Mouse (Mus musculus) mature B cell (primary cell): ENCODE measurements around the gene Lgals1.

Experiments used
- in situ Hi-C: fragments of 300-500 bp; cut with MboI; formaldehyde crosslinking; loops from 2 replicates; pipeline ENCODE4 v1.14.3; 2019

Gene Lgals1

DNA sequence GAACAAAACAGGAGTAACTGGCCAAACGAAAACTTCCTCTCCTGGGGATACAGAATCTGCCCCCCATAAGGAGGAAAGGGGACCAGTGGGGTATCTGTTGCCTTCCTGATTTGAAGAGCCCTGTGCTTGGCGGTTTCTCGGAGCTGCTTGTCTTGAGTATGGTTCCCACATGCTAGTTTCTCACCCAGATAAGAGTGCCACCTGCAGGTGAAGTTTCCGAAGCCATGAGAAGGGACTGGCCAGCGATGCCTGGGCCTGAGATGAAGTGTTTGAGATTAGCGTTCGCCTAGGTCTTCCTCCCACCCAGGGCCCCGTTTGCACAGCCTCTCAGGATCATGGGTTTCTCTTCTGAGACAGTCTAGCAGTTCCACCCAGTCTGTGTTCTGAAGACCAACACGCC lies 14.5 kb upstream of the Lgals1 start:
- in situ Hi-C loops: no loop called here

DNA sequence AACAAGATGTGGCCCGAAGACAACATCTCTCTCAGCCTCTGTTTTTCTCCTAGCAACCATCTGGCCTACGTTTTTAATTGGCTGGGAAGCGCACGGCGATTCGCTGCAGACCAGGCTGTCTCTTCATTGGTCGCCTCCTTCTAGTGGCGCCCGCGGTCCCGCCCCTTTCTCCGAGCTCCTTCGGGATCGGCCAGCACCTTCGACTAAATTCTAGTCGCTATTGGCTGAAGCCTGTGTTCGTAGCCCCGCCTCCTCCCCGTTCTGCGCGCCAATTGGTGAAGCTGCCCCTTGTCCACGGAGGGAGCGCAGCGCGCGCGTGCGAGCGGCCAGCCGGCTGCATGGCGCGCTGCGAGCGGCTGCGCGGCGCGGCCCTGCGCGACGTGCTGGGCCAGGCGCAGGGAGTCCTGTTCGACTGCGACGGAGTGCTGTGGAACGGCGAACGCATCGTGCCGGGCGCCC lies 12.9 kb upstream of the Lgals1 start, which contains the start of gene Pdxp:
Pdxp (plus strand) TSS at position 288 of the 459 bp plus-strand sequence.
- in situ Hi-C loops: no loop called here

DNA sequence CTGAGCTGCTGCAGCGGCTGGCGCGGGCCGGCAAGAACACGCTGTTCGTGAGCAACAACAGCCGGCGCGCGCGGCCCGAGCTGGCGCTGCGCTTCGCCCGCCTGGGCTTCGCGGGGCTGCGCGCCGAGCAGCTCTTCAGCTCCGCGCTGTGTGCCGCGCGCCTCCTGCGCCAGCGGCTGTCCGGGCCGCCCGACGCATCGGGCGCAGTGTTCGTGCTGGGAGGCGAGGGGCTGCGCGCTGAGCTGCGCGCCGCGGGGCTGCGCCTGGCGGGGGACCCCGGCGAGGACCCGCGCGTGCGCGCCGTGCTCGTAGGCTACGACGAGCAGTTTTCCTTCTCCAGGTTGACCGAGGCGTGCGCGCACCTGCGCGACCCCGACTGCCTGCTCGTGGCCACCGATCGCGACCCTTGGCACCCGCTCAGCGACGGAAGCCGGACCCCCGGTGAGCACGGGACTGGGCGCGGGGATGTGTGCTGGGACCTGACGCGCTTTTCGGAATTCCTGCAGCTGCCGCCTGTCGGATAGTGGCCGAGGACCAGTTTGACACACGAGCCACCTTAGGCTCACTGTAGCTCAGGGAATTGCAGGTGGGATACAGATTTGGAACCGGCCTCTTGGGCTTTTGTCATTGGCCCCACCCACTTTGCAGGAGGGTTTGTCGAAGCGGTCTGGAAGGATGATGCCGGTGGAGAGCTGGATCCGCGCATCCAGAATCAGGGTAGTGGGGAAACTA lies 12.3 kb upstream of the Lgals1 start:
- in situ Hi-C loops: no loop called here

DNA sequence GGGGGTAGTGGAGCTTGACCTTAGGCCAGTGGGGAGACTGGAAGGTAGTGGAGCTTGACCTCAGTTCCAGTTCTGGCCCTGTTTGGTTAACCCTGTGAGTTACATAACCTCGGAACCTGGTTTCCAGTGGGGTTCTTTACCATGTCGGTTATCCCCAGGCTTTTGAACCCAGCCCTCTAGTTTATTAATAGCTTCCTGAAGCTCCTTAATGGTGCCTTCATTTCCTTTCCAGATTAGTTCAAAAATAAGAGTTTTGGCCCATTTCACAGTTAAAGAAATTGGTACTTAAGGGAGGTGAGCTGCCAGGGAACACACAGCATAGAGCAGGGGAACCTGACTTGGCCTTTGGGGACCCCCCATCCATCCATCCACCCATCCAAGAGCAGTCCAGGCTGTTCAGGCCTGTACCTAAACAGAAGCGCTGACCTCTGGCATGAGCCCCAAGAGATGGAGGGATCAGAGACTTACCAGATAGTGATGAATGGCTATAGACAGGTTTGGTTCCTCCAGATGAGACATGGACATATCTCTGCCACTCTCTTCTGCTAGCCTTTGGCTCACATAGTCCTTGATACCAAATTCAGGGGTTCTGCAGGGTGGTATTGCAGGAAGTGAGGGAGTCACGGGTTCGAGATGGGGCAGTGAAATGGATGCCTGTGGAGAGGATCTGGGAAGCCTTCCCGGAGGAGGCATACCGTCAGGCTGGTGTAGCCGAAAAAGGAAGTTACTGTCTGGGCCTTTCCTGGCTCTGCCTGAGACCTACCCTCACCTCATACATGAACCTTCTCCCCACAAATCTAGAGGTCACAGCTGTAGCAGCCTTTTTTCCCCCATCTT lies 11.5 kb upstream of the Lgals1 start:
- in situ Hi-C loops: no loop called here

DNA sequence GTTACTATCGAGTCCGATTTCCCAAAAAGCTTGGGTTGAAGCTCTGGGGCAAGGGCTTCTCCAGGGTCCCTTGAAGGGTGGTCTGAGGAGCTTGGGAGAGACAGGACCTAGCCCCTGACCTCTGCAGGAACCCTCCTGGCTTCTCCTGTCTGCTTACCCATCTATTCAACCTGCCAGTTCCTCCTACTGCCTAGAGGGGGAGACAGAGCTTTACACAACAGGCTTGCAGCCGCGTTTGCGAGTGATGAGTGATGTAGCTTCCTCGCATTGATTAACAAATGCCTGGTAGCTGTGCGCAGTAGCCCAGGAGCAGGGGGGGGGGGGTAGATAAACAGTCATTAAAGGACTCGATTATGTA lies 10.9 kb upstream of the Lgals1 start:
- in situ Hi-C loops: no loop called here

DNA sequence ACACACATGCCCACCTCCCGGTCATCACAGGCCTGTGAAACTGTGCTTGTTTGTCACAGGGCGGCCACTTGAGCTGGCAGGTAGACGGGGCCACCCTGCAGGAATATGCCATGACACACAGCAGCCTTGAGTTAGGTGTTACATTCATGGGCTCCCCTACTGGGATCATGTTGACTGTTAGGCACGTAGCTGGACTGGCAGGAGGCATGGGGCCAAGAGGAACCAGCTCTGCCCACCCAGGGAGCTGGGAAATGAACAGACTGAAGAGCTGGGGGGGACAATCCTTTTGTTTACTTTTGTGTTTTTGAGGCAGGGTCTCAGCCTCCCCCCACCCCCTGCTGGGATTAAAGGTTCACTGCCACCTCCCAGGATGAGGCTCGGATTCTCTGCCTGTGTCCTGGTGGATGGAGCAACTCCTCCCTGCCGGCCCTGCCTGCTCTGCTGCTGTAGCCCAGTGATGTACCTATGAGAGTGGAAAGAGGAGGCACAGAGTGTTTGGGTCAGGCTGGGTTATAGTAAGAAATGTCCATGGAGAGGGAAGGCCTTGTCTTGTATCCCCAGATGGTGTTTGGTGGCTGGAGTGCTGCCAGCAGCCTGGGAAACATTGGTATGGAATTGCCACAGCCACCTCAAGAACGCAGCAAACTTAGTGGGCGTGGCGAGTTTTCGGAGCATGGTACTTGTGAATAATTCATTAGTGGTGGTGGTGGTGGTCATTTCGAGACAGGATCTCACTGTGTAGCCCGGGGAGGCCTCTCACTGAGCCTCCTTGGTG lies 10.3 kb upstream of the Lgals1 start:
- in situ Hi-C loops: no loop called here

DNA sequence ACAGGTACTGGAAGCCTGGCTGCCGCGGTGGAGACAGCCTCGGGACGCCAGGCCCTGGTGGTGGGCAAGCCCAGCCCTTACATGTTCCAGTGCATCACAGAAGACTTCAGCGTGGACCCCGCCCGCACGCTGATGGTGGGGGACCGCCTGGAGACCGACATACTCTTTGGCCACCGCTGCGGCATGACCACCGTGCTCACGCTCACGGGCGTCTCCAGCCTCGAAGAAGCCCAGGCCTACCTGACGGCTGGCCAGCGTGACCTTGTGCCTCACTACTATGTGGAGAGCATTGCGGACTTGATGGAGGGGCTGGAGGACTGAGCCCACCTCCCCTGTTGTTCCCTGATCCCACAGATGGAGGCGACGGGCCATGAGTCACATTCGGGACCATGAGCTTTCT lies 8.4 kb upstream of the Lgals1 start:
- in situ Hi-C loops: no loop called here

DNA sequence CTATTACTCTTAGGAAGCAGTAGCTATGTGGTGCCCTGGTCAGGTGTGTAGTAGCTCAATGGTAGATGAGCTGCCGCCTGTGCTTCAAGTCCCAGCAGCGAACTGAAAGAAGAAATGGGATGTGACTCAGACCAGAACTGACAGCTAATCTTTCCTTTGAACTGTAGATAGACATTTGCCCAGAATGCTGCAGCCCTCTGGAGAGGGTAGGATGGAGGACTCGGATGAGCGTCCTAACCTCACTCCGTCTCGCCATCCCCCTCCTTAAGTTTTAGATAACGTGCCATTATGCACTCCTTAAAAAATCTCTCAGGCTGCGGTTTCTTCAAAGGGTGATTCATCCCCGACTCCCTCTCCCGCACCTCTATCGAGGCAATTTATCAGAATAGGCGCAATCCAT lies 6.6 kb upstream of the Lgals1 start:
- in situ Hi-C loops: no loop called here

DNA sequence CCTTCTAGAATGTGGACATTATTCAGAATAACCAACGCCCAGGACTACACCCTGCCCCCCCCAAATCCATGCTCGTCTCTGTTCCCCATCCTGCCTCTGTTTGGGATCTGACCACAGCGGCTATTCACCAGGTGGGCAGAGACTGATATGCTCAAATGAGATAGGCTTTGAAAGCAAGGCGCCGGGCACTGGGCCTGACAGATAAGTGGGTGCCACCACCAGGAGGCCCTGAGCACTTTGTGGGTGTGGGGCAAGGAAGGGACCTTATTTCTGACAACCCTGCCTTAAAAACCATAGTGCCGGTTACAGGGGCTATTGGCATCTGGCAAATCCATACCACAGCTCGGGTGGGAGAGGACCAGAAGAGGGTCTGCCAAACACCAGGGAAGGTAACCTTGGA lies 3.8 kb upstream of the Lgals1 start:
- in situ Hi-C loops: no loop called here

DNA sequence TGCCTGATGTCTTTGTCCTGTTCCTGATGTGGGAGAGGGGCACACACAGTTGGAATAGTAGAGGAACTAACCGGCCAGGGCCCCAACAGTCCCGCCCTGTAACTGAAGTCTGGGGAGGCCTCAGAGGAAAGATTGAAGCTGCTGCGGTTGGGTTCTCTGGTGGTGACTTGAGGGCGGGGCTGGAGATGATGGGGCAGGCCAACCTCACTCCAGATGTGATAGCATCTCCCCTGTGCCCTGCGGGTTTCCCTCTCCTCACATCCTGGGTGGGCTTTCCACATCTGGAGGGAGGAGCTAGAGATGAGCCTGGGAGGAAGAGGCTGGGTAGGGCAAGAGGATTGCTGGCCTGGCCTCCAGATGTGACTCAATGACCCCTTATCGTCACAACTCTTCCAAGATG lies 2.9 kb upstream of the Lgals1 start:
- in situ Hi-C loops: no loop called here

DNA sequence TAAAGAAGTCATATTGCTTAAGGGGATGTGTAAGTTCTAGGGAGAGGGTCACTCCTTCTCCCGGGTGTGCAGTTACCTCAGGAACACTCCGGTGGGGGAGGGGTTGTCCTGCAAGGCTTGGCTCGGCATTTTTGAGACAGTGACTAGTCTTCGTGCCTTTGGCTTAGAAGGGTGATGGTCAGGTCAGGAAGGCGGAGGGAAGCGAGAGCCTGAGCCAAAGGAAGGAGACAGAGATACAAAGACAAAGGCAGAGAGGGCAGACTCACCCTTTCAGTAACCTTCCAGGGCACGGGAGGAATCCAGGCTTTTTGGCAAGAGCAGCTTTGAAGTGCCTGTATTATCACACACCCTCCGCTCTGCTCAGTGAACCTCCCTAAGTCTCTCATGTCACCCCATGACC lies 1.4 kb upstream of the Lgals1 start:
- in situ Hi-C loops: no loop called here

DNA sequence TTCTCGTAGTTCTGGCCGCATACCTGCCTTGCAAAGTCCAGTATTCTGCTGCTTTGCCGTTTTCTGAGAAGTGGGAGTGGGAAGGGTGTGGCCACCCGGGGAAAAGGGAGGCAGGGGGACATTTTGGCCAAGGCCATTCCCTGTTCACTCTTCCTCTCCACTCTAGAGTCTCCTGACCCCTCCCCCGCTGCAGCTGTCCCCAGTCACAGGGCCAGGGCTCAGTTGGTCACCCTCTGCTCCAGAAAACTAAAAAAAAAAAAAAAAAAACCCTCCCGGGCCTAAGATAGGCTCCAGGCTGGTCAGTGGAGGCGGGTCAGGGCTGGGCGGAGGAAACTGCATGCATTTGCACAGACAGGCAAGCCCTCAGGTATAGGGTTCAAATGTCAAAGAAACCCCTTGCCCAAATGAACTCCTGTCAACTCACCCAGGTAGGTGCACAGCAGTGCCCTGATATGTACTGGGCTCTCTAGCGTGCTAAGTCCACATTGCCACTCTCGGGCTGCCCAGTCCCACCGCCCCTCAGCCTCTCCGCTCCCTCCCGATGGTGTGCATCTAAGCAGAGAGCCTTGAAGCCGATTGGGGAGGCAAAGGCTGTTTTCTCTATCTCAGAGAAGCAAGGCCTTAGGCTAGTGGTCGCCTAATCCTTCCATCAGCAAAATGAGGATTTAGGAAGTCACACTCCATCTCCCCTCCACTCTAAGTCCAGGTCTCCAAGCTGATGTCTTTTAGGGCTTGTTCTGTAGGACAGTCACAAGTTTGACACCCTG lies 679 bp downstream of the Lgals1 start:
- in situ Hi-C loops: no loop called here

DNA sequence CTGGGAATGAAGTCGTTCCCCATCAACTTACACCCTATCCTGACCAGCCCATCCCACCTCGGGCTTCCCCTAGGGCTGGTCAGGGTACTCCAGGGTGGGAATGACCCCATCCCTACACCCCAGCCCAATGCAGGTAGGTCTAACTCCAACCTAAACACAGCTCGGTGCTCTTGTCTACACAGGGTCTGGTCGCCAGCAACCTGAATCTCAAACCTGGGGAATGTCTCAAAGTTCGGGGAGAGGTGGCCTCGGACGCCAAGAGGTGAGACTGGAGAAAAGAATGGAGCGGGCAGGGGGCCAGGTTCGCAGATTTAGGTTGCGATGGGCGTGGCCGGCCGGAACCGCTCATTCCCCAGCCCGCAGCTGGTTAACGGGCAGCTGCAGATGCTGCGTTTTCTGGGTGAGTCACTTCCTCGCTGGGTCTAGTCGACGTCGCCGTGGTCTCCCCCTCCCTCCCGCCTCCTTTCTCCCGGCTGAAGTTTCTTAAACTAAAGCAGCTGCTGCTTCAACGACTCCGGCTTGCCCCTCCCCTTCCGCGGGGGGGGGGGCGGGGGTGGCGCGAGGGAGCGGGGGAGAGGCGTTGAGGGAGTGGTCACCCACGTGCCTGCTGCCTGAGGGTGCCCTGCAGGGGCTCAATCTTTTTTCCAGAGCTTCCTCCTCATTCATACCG lies 1.4 kb downstream of the Lgals1 start:
- in situ Hi-C loops: no loop called here

DNA sequence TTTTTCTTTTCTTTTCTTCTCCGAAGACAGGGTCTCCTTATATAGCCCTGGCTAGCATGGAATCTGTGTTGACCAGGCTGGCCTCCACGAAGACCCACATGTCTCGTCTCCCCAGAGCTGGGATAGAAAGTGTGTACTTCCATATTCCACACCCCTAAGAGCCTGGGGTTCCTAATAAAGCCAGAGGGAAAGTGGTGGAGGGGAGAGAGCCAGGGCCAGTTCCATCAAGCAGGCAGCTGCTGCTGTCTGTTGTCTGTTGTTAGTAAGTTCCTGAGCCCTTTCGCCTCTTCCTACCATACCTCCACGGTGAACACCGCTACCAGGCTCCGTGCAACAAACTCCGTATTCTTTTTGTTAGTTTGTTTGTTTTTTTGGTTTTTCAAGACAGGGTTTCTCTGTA lies 2.0 kb downstream of the Lgals1 start:
- in situ Hi-C loops: no loop called here

DNA sequence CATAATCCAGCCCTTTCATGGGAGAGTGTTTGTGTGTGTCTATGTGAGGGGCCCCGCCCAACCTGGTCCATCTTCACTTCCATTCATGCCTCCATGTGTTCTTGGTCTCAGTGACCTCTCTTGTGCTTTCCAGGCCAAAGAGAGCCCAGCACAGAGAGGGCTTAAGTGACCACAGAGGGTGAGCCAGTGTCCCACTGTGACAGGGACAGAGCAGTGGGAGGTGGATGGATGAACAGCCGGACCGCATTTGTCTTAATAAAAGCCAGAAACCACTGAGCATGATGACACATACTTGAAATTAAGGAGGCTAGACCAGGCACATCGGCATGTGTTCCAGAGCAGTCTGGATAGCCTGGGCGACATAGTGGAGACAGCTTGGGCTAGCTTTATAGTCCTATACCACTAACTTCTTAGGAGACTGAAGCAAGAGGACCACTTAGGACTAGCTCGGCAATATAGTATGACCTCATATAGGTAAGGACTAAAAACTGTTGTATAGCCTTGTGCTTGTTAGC lies 3.7 kb downstream of the Lgals1 start:
- in situ Hi-C loops: no loop called here

DNA sequence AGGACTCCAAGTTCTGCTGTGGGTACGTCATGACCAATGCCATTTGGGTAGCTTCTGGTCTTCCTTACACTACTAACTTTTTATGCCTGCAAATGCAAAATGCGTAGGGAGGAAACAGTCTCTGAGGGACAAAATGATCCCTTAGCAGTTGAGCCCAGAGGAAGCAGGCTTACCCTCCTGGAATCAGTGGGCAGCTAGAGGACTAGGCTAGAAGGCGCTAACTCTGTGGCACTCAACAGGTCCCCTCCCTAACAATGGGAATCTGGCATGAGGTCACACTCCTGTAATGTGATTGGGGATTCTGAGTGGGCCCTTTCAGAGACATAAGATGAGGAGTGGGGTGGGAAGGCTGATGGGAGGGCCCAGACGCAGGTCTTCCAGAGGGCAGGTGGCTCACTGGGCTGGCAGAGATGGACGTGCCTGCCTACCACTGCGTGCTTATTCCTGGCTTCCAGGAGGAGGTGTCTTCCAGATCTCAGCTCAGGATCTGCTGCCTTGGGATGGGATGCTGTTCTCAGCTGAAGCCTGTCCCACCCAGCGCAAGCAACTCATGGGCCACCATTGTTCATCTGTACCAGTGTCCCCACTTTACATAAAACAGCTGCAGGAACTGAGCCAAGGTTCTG lies 4.4 kb downstream of the Lgals1 start:
- in situ Hi-C loops: no loop called here

DNA sequence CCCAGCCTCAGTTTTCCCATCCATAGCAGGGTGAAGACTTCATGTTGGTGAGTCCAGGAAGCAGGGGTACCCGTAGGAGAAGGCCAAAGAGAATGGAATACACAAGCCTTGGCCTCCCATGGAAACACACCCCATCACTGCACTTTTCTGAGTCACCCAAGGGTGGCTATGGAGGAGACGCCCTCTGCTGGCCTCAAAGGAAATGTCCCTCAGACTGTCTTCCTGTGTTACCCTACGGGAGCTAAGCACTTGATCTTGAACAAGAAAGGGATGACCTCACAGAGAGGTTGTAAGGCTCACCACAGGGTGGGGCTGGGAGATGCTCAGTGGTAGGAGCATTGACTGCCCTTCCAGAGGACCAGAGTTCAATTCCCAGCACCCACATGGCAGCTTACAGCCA lies 5.1 kb downstream of the Lgals1 start:
- in situ Hi-C loops: no loop called here

DNA sequence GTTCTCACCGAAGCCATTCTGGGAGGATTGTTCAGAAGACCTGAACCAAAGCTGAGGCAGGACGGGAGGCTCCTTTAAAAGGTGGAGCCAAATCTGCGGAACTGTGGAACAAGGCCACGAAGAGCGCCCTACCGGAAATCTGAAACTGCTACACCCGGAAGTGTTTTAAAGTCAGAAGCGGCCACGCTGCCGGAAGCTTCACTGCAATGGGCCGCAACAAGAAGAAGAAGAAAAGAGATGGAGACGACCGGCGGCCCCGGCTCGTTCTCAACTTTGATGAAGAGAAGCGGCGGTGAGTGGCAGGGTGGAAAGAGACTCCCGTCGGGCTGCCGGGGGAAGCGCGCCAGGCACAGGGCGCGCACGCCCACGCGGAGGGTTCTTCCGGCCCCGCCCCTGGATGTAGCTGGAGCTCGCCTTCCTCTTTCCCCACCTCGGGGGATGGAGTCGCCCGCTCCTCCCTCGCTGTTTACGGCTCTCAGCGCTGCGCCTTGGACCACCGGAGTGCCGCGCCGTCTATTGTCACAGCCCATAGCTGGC lies 8.3 kb downstream of the Lgals1 start, which contains the start of gene Nol12:
Nol12 (plus strand) TSS at position 150 of the 537 bp plus-strand sequence.
- in situ Hi-C loops: no loop called here

DNA sequence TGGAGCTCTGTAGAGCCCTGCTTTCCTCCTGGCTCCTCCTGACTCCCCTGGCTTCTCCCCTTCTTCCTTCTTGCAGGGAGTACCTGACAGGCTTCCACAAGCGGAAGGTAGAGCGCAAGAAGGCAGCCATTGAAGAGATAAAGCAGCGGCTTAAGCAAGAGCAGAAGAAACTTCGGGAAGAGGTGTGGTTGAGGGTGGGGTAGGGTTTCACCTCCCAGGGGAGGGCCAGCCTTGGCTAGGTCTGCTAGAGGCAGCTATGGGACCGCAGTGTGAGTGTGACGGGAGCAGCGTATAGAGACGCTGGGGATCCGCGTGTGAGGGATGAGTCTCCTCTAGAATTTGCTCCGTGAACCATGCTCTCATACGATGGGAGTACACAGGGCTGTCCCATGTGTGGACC lies 9.9 kb downstream of the Lgals1 start:
- in situ Hi-C loops: no loop called here

DNA sequence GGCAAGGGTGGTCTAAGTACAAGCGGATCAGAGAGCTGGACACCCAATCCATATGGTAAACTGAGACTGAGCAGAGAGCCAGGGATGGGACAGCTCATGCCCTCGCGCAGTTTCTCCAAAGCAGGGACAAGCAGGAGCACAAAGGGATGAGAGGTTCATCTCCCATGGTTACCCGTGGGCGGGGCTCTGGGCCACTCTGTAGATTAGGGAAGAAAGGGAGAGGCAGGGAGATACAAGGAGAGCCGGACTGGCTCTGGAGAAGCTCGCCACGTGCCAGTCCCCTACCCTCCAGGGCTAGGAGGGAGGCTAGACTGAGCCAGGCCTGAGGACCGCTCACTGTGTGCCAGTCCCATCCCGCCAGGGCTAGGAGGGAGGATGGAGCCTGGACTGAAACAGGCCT lies 10.8 kb downstream of the Lgals1 start:
- in situ Hi-C loops: no loop called here
